Mouse (Mus musculus): ENCODE results near the gene Rfc4. TPM values are rescaled to one million over a fixed set of nuclear protein-coding genes. Genes with fewer than 3 reads are reported as not detected.
"Not testable (repeated sequence)": the region's sequence is repeated elsewhere in the genome, so short reads cannot be mapped to it uniquely, and the experiment has no call there.

Gene Rfc4
- polyA plus RNA-seq, 1 experiment from 2014 or later: 94.2 TPM

DNA sequence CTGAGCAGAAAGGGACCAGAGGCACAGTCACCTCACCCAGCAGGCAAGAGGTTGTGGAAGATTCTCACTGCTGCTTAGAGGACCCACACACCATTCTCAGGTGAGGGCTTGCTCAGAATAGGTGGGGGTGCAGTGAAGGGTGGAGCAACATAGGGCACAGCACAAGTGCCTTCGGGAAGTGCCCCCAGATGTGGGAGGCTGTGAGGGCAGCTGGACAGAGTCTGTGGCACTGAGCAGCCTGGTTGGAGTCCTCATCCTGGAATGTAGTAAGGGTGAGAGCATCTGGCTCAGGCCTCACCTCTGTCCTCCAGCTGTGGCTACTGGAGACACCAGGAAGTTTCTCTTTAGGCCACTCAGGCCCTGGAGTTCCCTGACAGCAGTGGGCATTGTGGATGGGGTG is 30.7 kb downstream of the Rfc4 start:
- H3K4me1 ChIP-seq: peaks cover 15% of the 10 kb centered on the region
- H3K27me3 ChIP-seq: peaks cover 19% of the 10 kb centered on the region
- not testable (repeated sequence) for ATAC-seq (ENCODE audit: low FRiP score); H3K4me2 ChIP-seq (replicated peaks); H3K27ac ChIP-seq; H3K36me3 ChIP-seq; H3K4me3 ChIP-seq; H3K9me3 ChIP-seq (replicated peaks); H3K9ac ChIP-seq
- WGBS: 81% methylated on average over 1 of the region's 1 CpGs

DNA sequence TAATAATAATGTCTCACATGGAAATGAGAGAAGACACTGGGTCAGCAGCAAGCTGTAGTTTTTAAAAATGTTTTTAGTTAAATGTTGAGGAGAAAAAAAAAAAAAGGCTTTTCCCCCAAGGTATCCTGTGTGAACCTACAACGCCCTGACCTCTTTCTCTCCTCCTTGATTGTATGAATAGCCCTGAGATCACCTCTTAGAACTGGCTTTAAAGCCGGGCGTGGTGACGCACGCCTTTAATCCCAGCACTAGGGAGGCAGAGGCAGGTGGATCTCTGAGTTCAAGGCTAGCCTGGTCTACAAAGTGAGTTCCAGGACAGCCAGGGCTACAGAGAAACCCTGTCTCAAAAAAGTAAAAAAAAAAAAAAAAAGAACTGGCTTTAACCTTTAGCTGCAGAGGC is 32.0 kb downstream of the Rfc4 start:
- H3K4me2 ChIP-seq (replicated peaks); ATAC-seq (ENCODE audit: low FRiP score); H3K9ac ChIP-seq; H3K4me3 ChIP-seq; H3K9me3 ChIP-seq (replicated peaks); H3K36me3 ChIP-seq; H3K27ac ChIP-seq: not testable (repeated sequence)
- WGBS: 98% methylated on average over 5 of the region's 5 CpGs
- H3K27me3 ChIP-seq: peaks cover 15% of the 10 kb centered on the region
- H3K4me1 ChIP-seq: peaks cover 12% of the 10 kb centered on the region

GRCm38 (mm10) chr16:23094136-23094535 is 33.4 kb downstream of the Rfc4 start:
- no peaks in the 10 kb centered on the region for H3K4me1 ChIP-seq
- 91% methylated on average over 6 of the region's 6 CpGs for WGBS
- no peak for ATAC-seq (ENCODE audit: low FRiP score)
- H3K9me3 ChIP-seq (replicated peaks): no peaks in the 10 kb centered on the region
- H3K9ac ChIP-seq: no peak overlapping the region
- H3K36me3 ChIP-seq: no peaks in the 10 kb centered on the region
- no peak overlapping the region for H3K27ac ChIP-seq
- no peak overlapping the region for H3K4me2 ChIP-seq (replicated peaks)
- no peak overlapping the region for H3K4me3 ChIP-seq
- H3K27me3 ChIP-seq: peaks cover 3% of the 10 kb centered on the region

DNA sequence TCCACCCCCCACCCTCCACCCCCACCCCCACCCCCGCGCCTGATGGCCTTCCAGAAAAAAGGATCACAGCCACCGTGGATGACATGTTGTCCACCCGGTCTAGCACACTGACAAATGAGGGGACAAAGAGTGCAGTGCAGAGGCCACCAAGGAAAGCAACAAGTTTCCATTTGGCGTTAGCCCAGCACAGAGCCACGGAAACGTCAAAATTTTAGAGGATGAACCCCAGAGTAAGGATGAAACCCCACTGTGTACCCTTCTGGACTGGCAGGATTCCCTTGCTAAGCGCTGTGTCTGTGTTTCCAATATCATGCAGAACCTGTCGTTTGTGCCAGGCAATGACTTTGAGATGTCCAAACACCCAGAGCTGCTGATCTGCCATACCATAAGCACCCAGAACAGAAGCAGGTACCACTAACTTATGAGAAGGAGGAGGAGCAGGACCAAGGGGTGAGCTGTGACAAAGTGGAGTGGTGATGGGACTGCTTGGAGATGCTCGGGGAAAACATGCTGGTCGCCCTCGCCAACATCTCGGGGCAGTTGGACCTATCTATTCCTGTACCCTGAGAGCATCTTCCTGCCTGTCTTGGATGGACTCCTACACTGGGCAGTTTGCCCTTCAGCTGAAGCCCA is 34.1 kb downstream of the Rfc4 start:
- Histone ChIP-seq H3K36me3 (no peaks in the 10 kb centered on the region), H3K4me2 (replicated peaks) (no peak overlapping the region), H3K27me3 (no peaks in the 10 kb centered on the region), H3K9ac (no peak overlapping the region), H3K27ac (no peak overlapping the region), H3K4me3 (no peak overlapping the region), H3K4me1 (no peaks in the 10 kb centered on the region), H3K9me3 (replicated peaks) (no peaks in the 10 kb centered on the region)
- 81% methylated on average over 13 of the region's 13 CpGs for WGBS
- no peak for ATAC-seq (ENCODE audit: low FRiP score)

GRCm38 (mm10) chr16:23091345-23091744 is 36.2 kb downstream of the Rfc4 start:
- not testable (repeated sequence) for H3K27me3 ChIP-seq; H3K27ac ChIP-seq; H3K4me3 ChIP-seq; H3K9me3 ChIP-seq (replicated peaks); H3K9ac ChIP-seq; H3K4me1 ChIP-seq; H3K4me2 ChIP-seq (replicated peaks); ATAC-seq (ENCODE audit: low FRiP score); H3K36me3 ChIP-seq

DNA sequence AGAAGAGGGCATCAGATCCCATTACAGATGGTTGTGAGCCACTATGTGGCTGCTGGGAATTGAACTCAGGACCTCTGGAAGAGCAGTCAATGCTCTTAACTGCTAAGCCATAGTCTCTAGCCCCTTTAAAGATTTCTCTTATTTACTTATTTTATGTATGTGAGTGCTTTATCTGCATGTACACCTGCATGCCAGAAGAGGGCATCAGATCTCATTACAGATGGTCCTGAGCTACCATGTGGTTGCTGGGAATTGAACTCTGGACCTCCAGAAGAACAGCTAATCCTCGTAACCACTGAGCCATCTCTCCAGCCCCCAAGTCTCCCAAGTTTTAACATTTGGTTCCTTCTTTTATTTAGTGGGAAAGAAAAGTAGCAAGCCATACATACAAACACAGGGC is 39.0 kb downstream of the Rfc4 start:
- H3K9ac ChIP-seq; ATAC-seq (ENCODE audit: low FRiP score); H3K4me3 ChIP-seq; H3K36me3 ChIP-seq; H3K27ac ChIP-seq; H3K4me1 ChIP-seq; H3K4me2 ChIP-seq (replicated peaks); H3K9me3 ChIP-seq (replicated peaks); H3K27me3 ChIP-seq: not testable (repeated sequence)
- WGBS: 85% methylated on average over 1 of the region's 1 CpGs

GRCm38 (mm10) chr16:23087712-23088111 is 39.8 kb downstream of the Rfc4 start:
- not testable (repeated sequence) for H3K9ac ChIP-seq; H3K27me3 ChIP-seq; H3K4me2 ChIP-seq (replicated peaks); H3K4me3 ChIP-seq; H3K9me3 ChIP-seq (replicated peaks); H3K27ac ChIP-seq; H3K4me1 ChIP-seq; ATAC-seq (ENCODE audit: low FRiP score); H3K36me3 ChIP-seq
- WGBS: 60% methylated on average over 4 of the region's 4 CpGs

GRCm38 (mm10) chr16:23087159-23087558 is 40.4 kb downstream of the Rfc4 start:
- not testable (repeated sequence) for H3K9me3 ChIP-seq (replicated peaks); H3K4me1 ChIP-seq; H3K36me3 ChIP-seq; H3K4me2 ChIP-seq (replicated peaks); H3K27me3 ChIP-seq; H3K9ac ChIP-seq; H3K4me3 ChIP-seq; H3K27ac ChIP-seq; ATAC-seq (ENCODE audit: low FRiP score)
- 78% methylated on average over 8 of the region's 8 CpGs for WGBS

DNA sequence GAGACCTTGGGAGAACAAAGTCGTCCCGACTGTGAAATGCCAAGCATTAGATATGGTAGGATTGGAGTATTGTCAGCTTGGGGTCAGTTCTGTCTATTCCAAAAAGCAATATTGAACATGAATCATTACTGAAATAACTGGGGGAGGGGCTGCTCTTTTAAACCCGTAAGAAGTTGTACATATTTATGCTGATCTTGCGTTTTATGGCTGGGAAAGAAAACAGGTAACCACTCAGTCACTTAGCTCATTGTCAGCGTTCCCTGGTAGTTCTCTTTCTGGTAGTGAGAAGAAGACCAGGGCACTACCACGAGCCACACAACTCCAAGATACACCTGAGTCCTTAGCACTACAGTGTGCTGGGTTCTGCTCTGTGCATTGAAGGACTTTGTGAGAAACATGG is 50.0 kb downstream of the Rfc4 start:
- not testable (repeated sequence) for H3K4me3 ChIP-seq; H3K27me3 ChIP-seq; H3K36me3 ChIP-seq; H3K9ac ChIP-seq; H3K9me3 ChIP-seq (replicated peaks); ATAC-seq (ENCODE audit: low FRiP score); H3K4me2 ChIP-seq (replicated peaks); H3K27ac ChIP-seq; H3K4me1 ChIP-seq
- 85% methylated on average over 6 of the region's 6 CpGs for WGBS

Small RNA genes lying within 50 kb of the gene (microRNA-seq; reads per million reads assigned to microRNA genes)
- not detected for gene Gm49346

Other genes with a start within 250 kb of the Rfc4 start
- gene Ahsg, start 236.5 kb downstream of the Rfc4 start, polyA plus RNA-seq (2016; fragmentation: Nextera tagmentation; extraction: Ambion mirVana): not detected in 2 replicates
- gene Fetub, start 209.4 kb downstream of the Rfc4 start, polyA plus RNA-seq (2016; fragmentation: Nextera tagmentation; extraction: Ambion mirVana): not detected in 2 replicates
- 0.18 TPM in 1 of 2 replicates, not detected in the other for gene Hrg, start 176.7 kb downstream of the Rfc4 start, polyA plus RNA-seq (2016; fragmentation: Nextera tagmentation; extraction: Ambion mirVana)
- not detected in 2 replicates for gene Kng2, start 98.3 kb downstream of the Rfc4 start, polyA plus RNA-seq (2016; fragmentation: Nextera tagmentation; extraction: Ambion mirVana)
- gene Kng1, start 69.9 kb downstream of the Rfc4 start, polyA plus RNA-seq (2016; fragmentation: Nextera tagmentation; extraction: Ambion mirVana): not detected in 2 replicates
- 240 and 269 TPM in 2 replicates for gene Eif4a2, start 20.3 kb downstream of the Rfc4 start, polyA plus RNA-seq (2016; fragmentation: Nextera tagmentation; extraction: Ambion mirVana)
- gene Adipoq, start 18.8 kb upstream of the Rfc4 start, polyA plus RNA-seq (2016; fragmentation: Nextera tagmentation; extraction: Ambion mirVana): not detected in 2 replicates
- gene St6gal1, start 97.0 kb upstream of the Rfc4 start, polyA plus RNA-seq (2016; fragmentation: Nextera tagmentation; extraction: Ambion mirVana): 38.7 and 40.0 TPM in 2 replicates